Mouse (Mus musculus) E14TG2a.4 (cell line): ENCODE data around the gene Cldn2.

Experiments
- H3K27me3 ChIP-seq: 2 replicates; pipeline ENCODE4 v1.6.1; 2014; ENCODE audit warnings: low read length, control low read depth; ENCODE audit not compliant: insufficient read depth
- H3K36me3 ChIP-seq: 2 replicates; pipeline ENCODE4 v1.6.1; 2014; ENCODE audit warnings: low read length, control low read depth; ENCODE audit not compliant: insufficient read depth
- H3K4me1 ChIP-seq: replicated peaks from 2 replicates; pipeline ENCODE4 v1.6.1; 2014; ENCODE audit warnings: low read depth, low read length, control low read depth
- H3K4me3 ChIP-seq: replicated peaks from 2 replicates; pipeline ENCODE4 v1.5.1; 2014; ENCODE audit warnings: mild to moderate bottlenecking, low read length
- H3K9me3 ChIP-seq: 2 replicates; pipeline ENCODE4 v1.6.1; 2014; ENCODE audit warnings: low read length, control low read depth
- CTCF ChIP-seq: conservative IDR thresholded peaks from 2 replicates; pipeline ENCODE4 v1.5.1; 2014; ENCODE audit warnings: low read length
- NANOG ChIP-seq: IDR thresholded peaks from 2 replicates; pipeline ENCODE4 v1.6.1; 2014; ENCODE audit warnings: borderline replicate concordance, low read length, mixed read lengths
- POU5F1 ChIP-seq: IDR thresholded peaks from 2 replicates; pipeline ENCODE4 v1.6.1; 2014; ENCODE audit warnings: low read length, borderline replicate concordance

The Cldn2 gene

DNA sequence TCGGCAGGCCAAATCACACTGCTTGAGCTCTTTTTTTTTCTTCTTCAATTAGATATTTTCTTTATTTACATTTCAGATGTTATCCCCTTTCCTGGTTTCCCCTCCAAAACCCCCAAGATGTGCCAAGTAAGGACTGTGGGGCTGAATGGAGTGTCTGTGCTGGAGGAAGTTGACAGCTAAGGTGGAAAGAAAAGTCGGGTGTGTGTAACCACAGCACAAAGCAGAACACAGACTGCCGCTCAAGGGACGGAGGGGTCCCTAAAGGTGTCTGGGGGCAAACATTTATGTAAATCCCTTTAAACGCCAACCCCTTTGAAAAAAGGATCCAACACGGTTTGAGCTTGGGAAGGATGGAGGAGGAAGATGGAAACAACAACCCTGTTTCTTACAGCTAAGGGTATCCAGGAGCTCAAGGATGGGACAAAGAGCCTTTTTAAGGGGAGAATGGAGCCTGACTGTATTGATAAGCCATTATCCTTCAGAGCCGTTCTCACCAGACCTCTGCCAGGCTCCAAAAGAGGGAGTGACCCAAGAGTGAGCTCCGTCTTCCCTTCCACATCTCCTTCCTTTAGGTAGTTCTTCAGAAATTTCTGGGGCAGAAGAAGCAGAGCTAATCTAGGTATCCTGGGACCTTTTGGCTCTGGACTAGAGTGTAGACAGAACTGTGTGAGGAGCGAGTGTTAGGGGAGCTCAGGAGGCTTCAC lies 12.8 kb downstream of the Cldn2 start:
- Histone ChIP-seq H3K9me3 (no peaks in the 10 kb centered on the region), H3K4me3 (no peak overlapping the region), H3K27me3 (no peaks in the 10 kb centered on the region; the same call in 1 of the 2 replicates), H3K36me3 (no peaks in the 10 kb centered on the region), H3K4me1 (peaks cover 23% of the 10 kb centered on the region)
- TF ChIP-seq NANOG (no peak), CTCF (no peak), POU5F1 (no peak)

- Histone ChIP-seq H3K9me3 (no peaks in the 10 kb centered on the region), H3K27me3 (no peaks in the 10 kb centered on the region; the same call in 1 of the 2 replicates), H3K36me3 (no peaks in the 10 kb centered on the region), H3K4me3 (no peak overlapping the region), H3K4me1 (peaks cover 19% of the 10 kb centered on the region; the same call in 1 of the 2 replicates)
- TF ChIP-seq CTCF (no peak), POU5F1 (no peak), NANOG (no peak)
Measured at GRCm38 (mm10) chrX:139814018-139814635, 13.5 kb downstream of the Cldn2 start.

GRCm38 (mm10) chrX:139815201-139815600 lies 14.6 kb downstream of the Cldn2 start:
- TF ChIP-seq NANOG (no peak), CTCF (no peak), POU5F1 (no peak)
- Histone ChIP-seq H3K36me3 (no peaks in the 10 kb centered on the region), H3K4me3 (no peak overlapping the region), H3K27me3 (no peaks in the 10 kb centered on the region), H3K9me3 (no peaks in the 10 kb centered on the region), H3K4me1 (peaks cover 19% of the 10 kb centered on the region; the same call in 1 of the 2 replicates)

DNA sequence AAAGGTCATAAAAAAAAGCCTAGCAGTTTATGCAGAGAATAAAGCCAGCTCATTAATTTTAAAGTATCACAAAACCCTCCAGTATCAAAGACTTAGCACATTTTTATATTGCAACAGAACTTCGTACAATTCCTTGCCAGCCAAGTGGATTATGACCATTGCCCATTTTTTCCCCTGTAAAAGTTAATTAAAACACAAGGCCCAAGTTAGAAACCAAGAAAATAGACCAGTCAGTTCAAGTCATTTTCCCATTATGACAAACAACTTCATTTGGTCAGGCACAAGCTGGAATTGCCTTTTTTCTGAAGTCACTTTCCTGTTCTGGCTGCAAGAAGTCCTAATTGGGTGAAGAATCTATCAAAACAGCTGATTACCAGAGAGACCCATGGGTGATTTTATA lies 24.8 kb downstream of the Cldn2 start:
- no peak overlapping the region for H3K4me3 ChIP-seq

GRCm38 (mm10) chrX:139826926-139827325 lies 26.3 kb downstream of the Cldn2 start:
- TF ChIP-seq NANOG (no peak), CTCF (no peak), POU5F1 (no peak)
- Histone ChIP-seq H3K36me3 (no peaks in the 10 kb centered on the region), H3K27me3 (no peaks in the 10 kb centered on the region), H3K4me1 (no peaks in the 10 kb centered on the region), H3K9me3 (no peaks in the 10 kb centered on the region), H3K4me3 (no peak overlapping the region)

More for the DNA sequence above, 24.8 kb downstream of the Cldn2 start:
- no peaks in the 10 kb centered on the region for H3K4me1 ChIP-seq
- TF ChIP-seq CTCF (no peak), POU5F1 (no peak), NANOG (no peak)
- H3K27me3 ChIP-seq: no peaks in the 10 kb centered on the region
- no peaks in the 10 kb centered on the region for H3K36me3 ChIP-seq
- no peaks in the 10 kb centered on the region for H3K9me3 ChIP-seq

DNA sequence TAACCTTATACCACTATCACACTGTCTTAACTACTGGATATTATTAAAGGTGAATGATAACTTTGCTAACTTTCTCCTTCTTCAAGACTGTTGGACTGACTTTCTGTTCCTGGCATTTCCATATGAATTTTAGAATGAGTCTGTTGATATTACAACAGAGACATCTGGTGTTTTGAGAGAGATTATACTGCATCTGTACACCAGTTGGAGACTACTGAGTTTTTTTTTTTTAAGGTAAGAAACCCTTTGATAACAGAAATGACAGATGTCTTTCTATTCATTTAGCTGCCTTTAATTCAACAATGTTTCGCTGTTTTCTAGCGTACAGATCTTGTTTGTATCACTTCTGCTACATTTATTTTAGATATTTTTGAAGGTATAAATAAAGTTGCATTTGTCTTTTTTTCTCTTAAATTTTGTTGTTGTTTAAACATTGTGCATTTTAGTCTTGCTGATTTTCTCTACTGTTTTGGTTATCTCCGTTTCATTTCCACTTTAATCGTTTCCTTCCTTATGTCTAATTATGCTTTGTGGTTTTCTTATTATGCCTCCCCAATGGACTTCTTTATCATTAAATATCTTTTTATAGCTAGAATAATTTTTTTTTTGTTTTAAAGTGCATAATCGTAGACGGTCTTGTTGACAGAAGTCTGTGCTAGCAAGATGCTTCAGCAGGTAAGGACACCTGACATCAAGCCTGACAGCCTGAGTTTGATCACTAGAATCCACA lies 27.9 kb downstream of the Cldn2 start:
- Histone ChIP-seq H3K27me3 (no peaks in the 10 kb centered on the region), H3K36me3 (no peaks in the 10 kb centered on the region), H3K4me1 (no peaks in the 10 kb centered on the region), H3K9me3 (no peaks in the 10 kb centered on the region), H3K4me3 (no peak overlapping the region)
- TF ChIP-seq NANOG (no peak), CTCF (no peak), POU5F1 (no peak)

DNA sequence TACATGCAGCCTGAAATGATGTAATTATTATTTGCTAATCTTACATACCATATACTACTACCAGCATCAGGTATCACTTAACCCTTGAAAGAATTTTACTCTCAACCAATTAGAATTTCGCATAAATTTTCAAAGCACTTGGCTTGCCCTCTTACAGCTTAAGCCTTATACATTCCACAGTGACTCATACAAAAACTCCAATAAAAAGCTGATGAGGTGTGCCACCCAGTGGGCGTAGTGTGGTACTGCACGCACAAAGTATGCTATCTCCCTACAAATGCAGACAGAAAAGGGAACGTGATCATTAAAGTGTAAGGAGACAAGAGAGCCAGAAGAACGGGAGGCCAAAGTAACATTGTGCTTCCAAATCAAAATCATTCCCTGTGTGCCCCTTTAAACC lies 31.8 kb downstream of the Cldn2 start:
- no peak overlapping the region for H3K4me3 ChIP-seq
- no peaks in the 10 kb centered on the region for H3K36me3 ChIP-seq
- no peaks in the 10 kb centered on the region for H3K27me3 ChIP-seq
- no peaks in the 10 kb centered on the region for H3K4me1 ChIP-seq
- H3K9me3 ChIP-seq: no peaks in the 10 kb centered on the region
- TF ChIP-seq NANOG (no peak), CTCF (peak; percentile 50), POU5F1 (no peak)

- H3K9me3 ChIP-seq: no peaks in the 10 kb centered on the region
- TF ChIP-seq CTCF (no peak), NANOG (no peak), POU5F1 (no peak)
- no peaks in the 10 kb centered on the region for H3K27me3 ChIP-seq
- no peak overlapping the region for H3K4me3 ChIP-seq
- H3K4me1 ChIP-seq: no peaks in the 10 kb centered on the region
- H3K36me3 ChIP-seq: no peaks in the 10 kb centered on the region
Measured at GRCm38 (mm10) chrX:139839057-139839456, 38.4 kb downstream of the Cldn2 start.
